Mouse (Mus musculus) monocyte, adult 59 days (primary cell): ENCODE measurements around the gene Galk2. TPM values are rescaled to one million over a fixed set of nuclear protein-coding genes. Genes with fewer than 3 reads are reported as not detected.

Source experiments
- total RNA-seq, 2 experiments: library from RNA; stranded (reverse); gene quantifications; one replicate each; pipeline ENCODE4 v1.2.4; 2023

Gene Galk2
- total RNA-seq: 10 to 100 TPM; 30.8 to 31.1 TPM

GRCm38 (mm10) chr2:125858521-125859280, at the start of gene Galk2, which contains the start of gene Cops2:
Gene Galk2 (plus strand): TSS chr2:125859109.
Gene Cops2 (minus strand): TSS chr2:125859139.

Other genes starting within 250 kb of the Galk2 start
- 1 to 10 TPM; 7.3 to 8.0 TPM for gene Cep152, start 234.0 kb upstream of the Galk2 start, total RNA-seq
- gene Eid1, start 186.0 kb upstream of the Galk2 start, total RNA-seq: 10 to 100 TPM; 44.6 to 48.8 TPM
- gene Shc4, start 135.0 kb upstream of the Galk2 start, total RNA-seq: under 1 TPM in 1 of 2 experiments, not detected in 1; 0.16 TPM
- 10 to 100 TPM; 50.3 to 57.4 TPM for gene Secisbp2l, start 76.2 kb upstream of the Galk2 start, total RNA-seq
- 10 to 100 TPM; 66.9 to 69.5 TPM for gene Cops2, start within 50 bp of the Galk2 start, total RNA-seq
- not detected for gene Fgf7, start 175.5 kb downstream of the Galk2 start, total RNA-seq